Comparison of ENCODE assay signal across 14 mouse cellular contexts in the genomic region with DNA sequence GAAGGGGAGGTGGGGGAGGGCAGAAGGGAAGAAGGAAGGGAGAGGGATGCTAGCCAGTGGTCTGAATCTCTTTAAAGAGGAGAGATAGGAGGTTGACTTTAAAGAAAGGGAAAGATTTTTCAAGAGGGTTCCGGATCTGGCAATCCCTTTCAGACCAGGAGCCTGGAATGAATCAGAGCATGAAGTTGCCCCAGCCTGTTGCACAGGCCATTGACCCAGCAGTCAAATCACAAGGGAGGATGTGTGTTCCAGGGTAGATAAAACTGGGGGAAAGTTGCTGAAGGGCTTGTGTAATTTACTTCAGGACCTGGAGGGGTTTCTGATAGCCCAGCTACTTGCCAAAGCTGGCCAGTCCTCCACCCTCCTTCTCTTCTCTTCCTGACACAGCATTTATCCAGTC. TPM values are rescaled to one million over a fixed set of nuclear protein-coding genes. Genes with fewer than 3 reads are reported as not detected.
A peak's percentile ranks its signal among the peaks of the same experiment; 100 is the strongest.
DNase-seq lines count a peak whose midpoint lies in the region; TF ChIP-seq lines count a peak whose summit lies in the region.
"Had no signal": no experiment of that assay in that cellular context is flagged by ENCODE, and none has a peak within 500 bp of the region (broad histone marks: within the 10 kb centered on the region; RNA-seq: fewer than 3 reads in every experiment).

No protein-coding gene starts in this region.

- H3K27ac ChIP-seq in heart, adult 2 months, result peak overlapping the region; percentile 10; the same call in 1 of the 2 replicates
- H3K27ac ChIP-seq: liver, embryonic 14.5 days; macrophage; neural tube, embryonic 12.5 days had no signal

- intact Hi-C loops in heart, postnatal 36 days (cut with DNase I), result loop anchor here (2.0 kb wide), 1 partner anchor 41 kb away; no protein-coding TSS in a partner anchor
- intact Hi-C loops in heart, adult 2 months (cut with DNase I), result loop anchor here (2.0 to 10.0 kb wide), 2 partner anchors 45 to 63 kb away; a partner anchor contains a TSS
- intact Hi-C loops in heart, postnatal 10 days (cut with DNase I), result no loop called here

- no peak overlapping the region for H3K4me3 ChIP-seq in heart, adult 2 months
- H3K4me3 ChIP-seq: erythroblast, embryonic 14.5 days; neural tube, embryonic 12.5 days had no signal

- H3K9ac ChIP-seq in heart, adult 2 months (ENCODE audit: low read depth, low read length), result no peak overlapping the region
- H3K9ac ChIP-seq: liver, embryonic 14.5 days; neural tube, embryonic 12.5 days had no signal

- H3K79me2 ChIP-seq in heart, adult 2 months (replicated peaks; ENCODE audit: control insufficient read depth, insufficient read depth, low read length), result no peaks in the 10 kb centered on the region

- no peak for TF ChIP-seq CTCF in heart, adult 2 months (IDR thresholded peaks at IDR 0.05)

- peak; percentile 60 to 81 for DNase-seq in heart, adult 18-20 months
- DNase-seq in heart, postnatal 36 days, result no peak
- DNase-seq in NIH3T3 (ENCODE audit: low read depth), result peak; percentile 67
- DNase-seq in heart, adult 2 months, result peak in 1 of 2 experiments; percentile 53
- DNase-seq in heart, postnatal 10 days, result peak; percentile 29 to 35
- no peak for DNase-seq in B cell, adult 2 months
- DNase-seq in right cerebral cortex, adult 2 months (ENCODE audit: low spot score in 2 of 2), result no peak
- DNase-seq: cerebellum, adult 11 months; right cerebral cortex, adult 18-20 months had no signal

- WGBS in heart, adult 2 months, result 37% methylated on average over 1 of the region's 1 CpGs

- H3K27me3 ChIP-seq in heart, adult 2 months (ENCODE audit: control insufficient read depth, insufficient read depth, low read length), result peaks cover 3% of the 10 kb centered on the region; the same call in 1 of the 2 replicates
- H3K27me3 ChIP-seq: neural tube, embryonic 12.5 days had no signal

- peaks cover 4% of the 10 kb centered on the region; the same call in 1 of the 2 replicates for H3K36me3 ChIP-seq in heart, adult 2 months (ENCODE audit: control insufficient read depth, insufficient read depth, low read length)
- H3K36me3 ChIP-seq: neural tube, embryonic 12.5 days had no signal

- no peak for TF ChIP-seq EP300 in heart, adult 2 months (IDR thresholded peaks at IDR 0.05; ENCODE audit: insufficient read depth, low read depth, low read length)

- TF ChIP-seq POLR2A in heart, adult 2 months (IDR thresholded peaks at IDR 0.05; ENCODE audit: insufficient read depth, low read depth, low read length), result no peak

- H3K4me1 ChIP-seq in heart, adult 2 months (ENCODE audit: control insufficient read depth, insufficient read depth, low read length), result peaks cover 11% of the 10 kb centered on the region
- H3K4me1 ChIP-seq: neural tube, embryonic 12.5 days had no signal

RNA-seq across cellular contexts. Expression of a gene that starts 45.4 kb away (rescaled TPM):
- 1 to 10 TPM; 5.6 to 6.3 TPM for total RNA-seq in heart, adult 18-20 months (2021)
- 1 to 10 TPM; 5.3 to 6.4 TPM for total RNA-seq in heart, postnatal 36 days (2021)
- 1 to 10 TPM; 5.5 to 6.1 TPM for total RNA-seq in heart, adult 2 months (2021)
- polyA plus RNA-seq in heart, adult 2 months (2012; rRNA removed), result 4.8 and 6.1 TPM in 2 replicates
- 1 to 10 TPM; 7.5 to 7.9 TPM for total RNA-seq in heart, postnatal 10 days (2021)
- polyA plus RNA-seq: CD4-positive, CD25-positive, alpha-beta regulatory T cell, adult 4 months had no signal

Comparison
In these comparisons a context has a peak if more than half of its experiments do, and no peak if none do; other contexts are left out.
1. DNase-seq: peak in heart, adult 18-20 months (2 of 2), NIH3T3 (single experiment) and heart, postnatal 10 days (2 of 2); none in heart, postnatal 36 days (0 of 2), B cell, adult 2 months (0 of 2) and right cerebral cortex, adult 2 months (0 of 2).